Mouse (Mus musculus): Measurements from ENCODE around the gene Sgca. TPM values are rescaled to one million over a fixed set of nuclear protein-coding genes. Genes with fewer than 3 reads are reported as not detected.

Gene Sgca
- not detected for polyA plus RNA-seq (2017; shearing (Covaris generic))

DNA sequence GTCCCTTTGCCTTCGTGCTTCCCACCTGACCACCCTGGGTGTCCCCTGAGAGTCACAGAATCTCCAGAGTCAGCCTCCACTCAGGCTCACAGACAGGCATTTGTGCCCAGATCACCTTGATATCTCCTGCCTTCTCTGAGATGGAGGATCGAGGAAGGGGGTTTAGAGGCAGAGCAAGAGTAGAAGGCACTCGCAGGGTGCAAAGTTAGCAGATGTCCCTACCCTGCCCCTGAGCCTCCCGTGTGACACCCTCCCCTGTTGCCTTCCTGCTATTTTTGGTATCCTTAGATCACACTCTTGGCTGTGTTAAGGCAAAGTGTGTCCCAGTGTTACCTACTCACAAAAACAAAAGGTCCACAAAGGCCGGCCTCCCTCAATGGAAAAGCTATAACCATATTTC is at the start of gene Sgca:
Sgca (minus strand) TSS at position 129 of the 400 bp plus-strand sequence.

DNA sequence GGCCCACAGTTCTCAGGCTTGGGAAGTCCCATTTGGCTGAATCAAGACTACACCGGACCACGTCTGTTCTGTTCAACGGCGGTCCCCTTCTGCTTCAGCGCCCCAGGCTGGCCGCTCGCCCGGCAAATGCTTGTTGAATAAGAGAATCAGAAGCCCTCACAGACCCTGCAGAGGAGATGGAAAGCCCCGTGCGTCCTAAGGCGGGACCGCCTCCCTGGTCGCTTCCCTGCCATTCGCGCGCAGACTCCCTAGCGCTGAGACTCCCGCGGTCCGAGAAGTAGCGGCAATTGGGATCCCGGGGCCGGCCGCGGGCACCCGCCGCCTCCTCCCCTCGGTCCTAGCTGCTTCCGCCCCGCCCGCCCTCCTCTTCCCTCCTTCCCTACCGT is 33.5 kb upstream of the Sgca start, which contains the start of gene Samd14:
Samd14 (plus strand) TSS at position 251 of the 386 bp plus-strand sequence.

DNA sequence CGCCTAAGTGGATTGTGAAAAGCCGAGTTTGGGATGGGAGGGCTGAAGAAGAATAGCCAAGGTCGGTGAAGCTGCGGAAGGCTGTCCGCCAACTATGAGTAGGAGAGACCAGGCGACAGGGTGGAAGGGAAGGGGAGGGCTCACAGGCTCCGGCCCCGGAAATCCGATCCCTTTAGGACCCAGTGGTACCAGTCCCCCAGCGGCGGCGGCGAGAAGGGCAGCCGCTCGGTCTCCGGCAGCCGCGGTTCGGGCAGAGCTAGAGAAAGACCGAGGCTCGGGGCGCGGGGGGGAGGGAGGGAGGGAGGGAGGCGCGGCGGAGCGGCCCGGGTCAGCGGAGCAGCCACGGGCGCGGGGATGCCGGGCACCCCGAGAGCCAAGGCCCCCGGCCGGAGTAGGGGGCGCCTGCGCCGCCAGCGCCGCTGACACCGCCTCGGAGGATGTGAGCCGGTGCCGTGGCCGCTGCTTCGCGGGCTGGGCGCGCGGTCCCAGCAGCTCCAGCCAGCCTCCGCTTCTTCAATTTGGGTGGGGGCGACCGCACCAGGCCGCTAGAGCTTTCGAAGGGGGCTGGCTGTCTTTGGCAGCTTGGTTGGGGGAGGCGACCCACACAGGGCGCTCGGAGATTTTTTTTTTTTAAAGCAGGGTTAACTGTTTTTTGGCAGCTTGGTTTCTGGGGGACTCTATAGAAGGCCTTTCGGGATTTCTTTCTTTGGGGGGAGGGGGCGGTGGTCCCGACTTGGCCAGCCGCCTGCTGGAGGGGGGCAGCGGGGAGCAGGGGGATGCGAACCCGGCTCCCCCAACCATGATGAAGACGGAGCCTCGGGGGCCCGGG is 14.8 kb upstream of the Sgca start, which contains the start of gene Ppp1r9b:
Ppp1r9b (plus strand) TSS at position 287 of the 829 bp plus-strand sequence.

DNA sequence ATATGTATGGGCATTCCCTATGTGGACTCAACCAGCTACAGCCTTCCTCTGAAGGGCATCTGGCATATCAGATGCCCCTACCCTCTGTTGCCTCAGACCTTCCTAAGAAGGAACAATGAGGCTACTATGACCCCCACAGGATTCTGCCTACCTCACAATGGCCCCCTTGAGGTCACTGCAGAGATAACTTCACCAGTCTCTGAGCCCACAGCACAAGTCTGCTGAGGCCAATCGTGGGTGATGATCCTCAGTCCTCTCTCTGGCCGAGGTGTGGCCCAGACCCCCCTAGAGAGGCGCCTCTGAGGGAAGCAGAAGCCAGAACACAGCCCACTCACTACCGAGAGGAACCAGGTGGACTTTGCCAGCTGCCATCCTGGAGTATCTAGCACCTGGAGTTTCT is 8.7 kb downstream of the Sgca start, which contains the start of gene Hils1:
Hils1 (plus strand) TSS at position 175 of the 400 bp plus-strand sequence.

DNA sequence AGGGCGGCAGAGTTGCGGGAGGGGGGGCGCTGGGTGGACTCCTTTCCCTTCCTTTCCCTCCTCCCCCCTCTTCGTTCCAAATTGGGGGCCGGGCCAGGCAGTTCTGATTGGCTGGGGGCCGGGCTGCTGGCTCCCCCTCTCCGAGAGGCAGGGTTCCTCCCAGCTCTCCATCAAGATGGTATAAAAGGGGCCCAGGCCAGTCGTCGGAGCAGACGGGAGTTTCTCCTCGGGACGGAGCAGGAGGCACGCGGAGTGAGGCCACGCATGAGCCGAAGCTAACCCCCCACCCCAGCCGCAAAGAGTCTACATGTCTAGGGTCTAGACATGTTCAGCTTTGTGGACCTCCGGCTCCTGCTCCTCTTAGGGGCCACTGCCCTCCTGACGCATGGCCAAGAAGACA is 40.1 kb downstream of the Sgca start, which contains the start of gene Col1a1:
Col1a1 (plus strand) TSS at position 180 of the 400 bp plus-strand sequence.

Other genes with a start within 250 kb of the Sgca start
- gene Cdc34b, start 234.5 kb downstream of the Sgca start, polyA plus RNA-seq (2017; shearing (Covaris generic)), result not detected
- gene Tmem92, start 193.6 kb downstream of the Sgca start, polyA plus RNA-seq (2017; shearing (Covaris generic)), result not detected
- gene Col1a1, start 40.1 kb downstream of the Sgca start, polyA plus RNA-seq (2017; shearing (Covaris generic)), result 0.06 TPM
- gene Hils1, start 8.7 kb downstream of the Sgca start, polyA plus RNA-seq (2017; shearing (Covaris generic)), result not detected
- 7.9 TPM for gene Ppp1r9b, start 14.7 kb upstream of the Sgca start, polyA plus RNA-seq (2017; shearing (Covaris generic))
- gene Samd14, start 33.6 kb upstream of the Sgca start, polyA plus RNA-seq (2017; shearing (Covaris generic)), result not detected
- 12.4 TPM for gene Pdk2, start 65.0 kb upstream of the Sgca start, polyA plus RNA-seq (2017; shearing (Covaris generic))
- 2.3 TPM for gene Itga3, start 100.5 kb upstream of the Sgca start, polyA plus RNA-seq (2017; shearing (Covaris generic))
- not detected for gene Dlx3, start 143.8 kb upstream of the Sgca start, polyA plus RNA-seq (2017; shearing (Covaris generic))
- not detected for gene Dlx4, start 169.9 kb upstream of the Sgca start, polyA plus RNA-seq (2017; shearing (Covaris generic))

Data from naive thymus-derived CD4-positive, alpha-beta T cell, adult 5 months (primary cell).